Mouse (Mus musculus): ENCODE data around the gene Prpf40a.

- TF ChIP-seq POLR2A (IDR thresholded peaks at IDR 0.05; ENCODE audit: low read depth, low read length), result peak; percentile 60
- TF ChIP-seq CTCF (IDR thresholded peaks at IDR 0.05; ENCODE audit: extremely low read depth, insufficient read length, insufficient replicate concordance, low read depth, low read length), result no peak
These were observed 588 bp upstream of the Prpf40a start, which contains the start of gene Arl6ip6 for GRCm38 (mm10) chr2:53191523-53192220.

Data from small intestine, adult 2 months (tissue).